Mouse (Mus musculus) brain, adult 10 weeks (tissue): ENCODE data around the gene Hist1h1d. TPM values are rescaled to one million over a fixed set of nuclear protein-coding genes. Genes with fewer than 3 reads are reported as not detected.

Experiments used
- polyA plus RNA-seq: library from polyadenylated mRNA; stranded (reverse); fragments of 350-450 nt; fragmentation: Illumina TruSeq; extraction: RNeasy Lipid Tissue Mini Kit (QIAGEN cat#74804); gene quantifications from one replicate; pipeline ENCODE4 v1.2.3, GENCODE M21; 2015; ENCODE audit warnings: low read depth, low replicate concordance

The Hist1h1d gene
- polyA plus RNA-seq, 1 experiment from 2014 or later: 0.06 TPM

Other genes starting within 250 kb of the Hist1h1d start
- gene Zfp322a, start 184.1 kb upstream of the Hist1h1d start, polyA plus RNA-seq: 30.7 TPM
- 6.8 TPM for gene Abt1, start 129.4 kb upstream of the Hist1h1d start, polyA plus RNA-seq
- not detected for gene Btn1a1, start 87.4 kb upstream of the Hist1h1d start, polyA plus RNA-seq
- gene Btn2a2, start 64.4 kb upstream of the Hist1h1d start, polyA plus RNA-seq: 1.8 TPM
- 5.4 TPM for gene Hist1h4h, start 22.2 kb upstream of the Hist1h1d start, polyA plus RNA-seq
- not detected for gene Hist1h2af, start 19.4 kb upstream of the Hist1h1d start, polyA plus RNA-seq
- not detected for gene Hist1h3g, start 17.8 kb upstream of the Hist1h1d start, polyA plus RNA-seq
- gene Hist1h2bh, start 9.9 kb upstream of the Hist1h1d start, polyA plus RNA-seq: 0.37 TPM
- gene Hist1h3f, start 9.2 kb upstream of the Hist1h1d start, polyA plus RNA-seq: not detected
- not detected for gene Hist1h4f, start 1.6 kb upstream of the Hist1h1d start, polyA plus RNA-seq
- not detected for gene Hist1h3e, start 9.1 kb downstream of the Hist1h1d start, polyA plus RNA-seq
- gene Hist1h2ae, start 18.0 kb downstream of the Hist1h1d start, polyA plus RNA-seq: not detected
- gene Hist1h2bg, start 18.1 kb downstream of the Hist1h1d start, polyA plus RNA-seq: 3.5 TPM
- gene Hist1h2bf, start 20.9 kb downstream of the Hist1h1d start, polyA plus RNA-seq: not detected
- not detected for gene Hist1h2ad, start 21.1 kb downstream of the Hist1h1d start, polyA plus RNA-seq
- 0.76 TPM for gene Hist1h3d, start 22.5 kb downstream of the Hist1h1d start, polyA plus RNA-seq
- gene Hist1h4d, start 28.3 kb downstream of the Hist1h1d start, polyA plus RNA-seq: not detected
- gene Hist1h2be, start 67.9 kb downstream of the Hist1h1d start, polyA plus RNA-seq: 6.4 TPM
- gene Hist1h1e, start 69.3 kb downstream of the Hist1h1d start, polyA plus RNA-seq: 3.1 TPM
- gene Hist1h2ac, start 130.7 kb downstream of the Hist1h1d start, polyA plus RNA-seq: 2.0 TPM
- gene Hist1h2bc, start 130.9 kb downstream of the Hist1h1d start, polyA plus RNA-seq: 79.4 TPM
- gene Hist1h1t, start 142.6 kb downstream of the Hist1h1d start, polyA plus RNA-seq: not detected
- gene Hist1h4c, start 145.2 kb downstream of the Hist1h1d start, polyA plus RNA-seq: 1.3 TPM
- gene Hfe, start 157.6 kb downstream of the Hist1h1d start, polyA plus RNA-seq: 4.4 TPM
- gene Hist1h1c, start 185.5 kb downstream of the Hist1h1d start, polyA plus RNA-seq: 35.3 TPM
- gene Hist1h3c, start 192.3 kb downstream of the Hist1h1d start, polyA plus RNA-seq: not detected
- gene Hist1h2bb, start 193.5 kb downstream of the Hist1h1d start, polyA plus RNA-seq: not detected
- gene Hist1h2ab, start 197.9 kb downstream of the Hist1h1d start, polyA plus RNA-seq: not detected
- not detected for gene Hist1h3b, start 199.0 kb downstream of the Hist1h1d start, polyA plus RNA-seq
- not detected for gene Hist1h4b, start 203.8 kb downstream of the Hist1h1d start, polyA plus RNA-seq
- gene Hist1h4a, start 208.0 kb downstream of the Hist1h1d start, polyA plus RNA-seq: not detected
- gene Hist1h3a, start 209.1 kb downstream of the Hist1h1d start, polyA plus RNA-seq: not detected
- not detected for gene Hist1h1a, start 210.4 kb downstream of the Hist1h1d start, polyA plus RNA-seq
- gene Trim38, start 216.7 kb downstream of the Hist1h1d start, polyA plus RNA-seq: not detected